Mouse (Mus musculus): ENCODE results near the gene Cldn3.

- TF ChIP-seq POLR2A (IDR thresholded peaks at IDR 0.05; ENCODE audit: borderline replicate concordance, low read depth, low read length) (no peak), CTCF (IDR thresholded peaks at IDR 0.05; ENCODE audit: low read depth, low read length) (no peak)
Observed at GRCm38 (mm10) chr5:134959114-134959513, 26.9 kb upstream of the Cldn3 start.

Data from bone marrow macrophage, adult 2 months (primary cell).